Mouse (Mus musculus): ENCODE results near the gene Eif2d. TPM values are rescaled to one million over a fixed set of nuclear protein-coding genes. Genes with fewer than 3 reads are reported as not detected.
A peak's percentile ranks its signal among the peaks of the same experiment; 100 is the strongest.
"Not testable (repeated sequence)": the region's sequence is repeated elsewhere in the genome, so short reads cannot be mapped to it uniquely, and the experiment has no call there.

The Eif2d gene
- total RNA-seq, 4 experiments from 2014 or later = 40.0 to 50.0 (median 46.8) TPM

GRCm38 (mm10) chr1:131139102-131140095, 13.6 kb upstream of the Eif2d start:
- DNase-seq (ENCODE audit: low spot score in 2 of 2) = no peak

DNA sequence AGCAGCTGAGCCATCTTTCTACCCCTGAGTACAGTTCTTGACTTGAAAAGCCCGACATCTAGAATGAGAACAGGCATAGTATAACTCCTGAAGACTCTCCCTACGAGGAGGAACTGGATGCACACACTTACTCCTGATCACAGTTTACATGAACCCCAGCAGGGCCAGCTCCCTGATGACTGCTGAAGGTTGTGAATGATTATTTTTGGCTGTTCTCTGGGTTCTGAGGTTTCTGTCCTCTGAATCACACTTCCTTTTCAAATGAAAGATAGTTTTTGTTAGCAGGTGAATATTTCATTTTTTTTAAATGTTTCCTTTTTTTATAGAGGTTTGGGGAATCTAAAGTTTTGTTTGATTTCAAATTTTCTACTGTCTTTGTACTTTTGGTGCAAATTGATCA, 11.5 kb upstream of the Eif2d start:
- no peak for DNase-seq (ENCODE audit: low spot score in 2 of 2)

GRCm38 (mm10) chr1:131142472-131142871, 10.5 kb upstream of the Eif2d start:
- no peak for DNase-seq (ENCODE audit: low spot score in 2 of 2)

GRCm38 (mm10) chr1:131145222-131145621, 7.8 kb upstream of the Eif2d start:
- DNase-seq (ENCODE audit: low spot score in 2 of 2) = not testable (repeated sequence)

GRCm38 (mm10) chr1:131146181-131146614, 6.8 kb upstream of the Eif2d start:
- no peak for DNase-seq (ENCODE audit: low spot score in 2 of 2)

GRCm38 (mm10) chr1:131149496-131149895, 3.5 kb upstream of the Eif2d start:
- no peak for DNase-seq (ENCODE audit: low spot score in 2 of 2)

- no peak for DNase-seq (ENCODE audit: low spot score in 2 of 2)
Observed at GRCm38 (mm10) chr1:131155456-131155855, 2.5 kb downstream of the Eif2d start.

- not testable (repeated sequence) for DNase-seq (ENCODE audit: low spot score in 2 of 2)
Observed at GRCm38 (mm10) chr1:131159573-131160327, 6.8 kb downstream of the Eif2d start.

GRCm38 (mm10) chr1:131161091-131161490, 8.1 kb downstream of the Eif2d start:
- DNase-seq (ENCODE audit: low spot score in 2 of 2) = no peak

- DNase-seq (ENCODE audit: low spot score in 2 of 2) = no peak
Observed at GRCm38 (mm10) chr1:131164427-131164826, 11.4 kb downstream of the Eif2d start.

GRCm38 (mm10) chr1:131167612-131168011, 14.6 kb downstream of the Eif2d start:
- DNase-seq (ENCODE audit: low spot score in 2 of 2) = no peak

GRCm38 (mm10) chr1:131173001-131173400, 20.0 kb downstream of the Eif2d start:
- no peak for DNase-seq (ENCODE audit: low spot score in 2 of 2)

GRCm38 (mm10) chr1:131173809-131174208, 20.8 kb downstream of the Eif2d start:
- no peak for DNase-seq (ENCODE audit: low spot score in 2 of 2)

DNA sequence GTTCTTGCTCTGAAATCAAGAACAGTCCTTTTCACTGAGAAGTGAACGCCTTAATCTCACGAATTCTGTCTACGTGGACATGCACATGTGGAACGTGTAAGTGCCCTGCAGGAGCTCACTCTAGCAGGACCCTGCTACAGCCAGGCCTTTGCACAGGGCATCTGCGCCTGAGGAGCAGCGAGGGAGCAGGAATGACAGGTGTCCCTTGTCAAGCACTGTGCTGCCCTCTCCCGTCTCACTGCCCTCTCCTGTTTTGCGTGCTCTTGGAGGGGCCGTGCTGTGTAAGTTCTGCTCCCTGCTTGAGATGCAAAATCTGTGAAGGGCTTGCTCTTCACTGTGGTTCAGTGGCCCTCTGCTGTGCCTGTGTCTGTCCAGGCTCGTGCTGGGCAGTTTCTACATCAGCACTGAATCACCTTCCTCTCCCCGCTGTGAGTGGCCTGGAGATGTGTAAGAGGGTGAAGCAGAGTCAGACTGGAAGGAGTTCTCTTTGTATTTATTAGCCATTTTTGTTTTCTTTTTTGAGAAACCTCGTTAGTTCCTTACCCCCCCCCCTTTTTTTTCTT, 21.4 kb downstream of the Eif2d start:
- no peak for DNase-seq (ENCODE audit: low spot score in 2 of 2)

GRCm38 (mm10) chr1:131175189-131175588, 22.2 kb downstream of the Eif2d start:
- no peak for DNase-seq (ENCODE audit: low spot score in 2 of 2)

GRCm38 (mm10) chr1:131175819-131176218, 22.8 kb downstream of the Eif2d start:
- no peak for DNase-seq (ENCODE audit: low spot score in 2 of 2)

- no peak for DNase-seq (ENCODE audit: low spot score in 2 of 2)
Observed at GRCm38 (mm10) chr1:131177249-131177648, 24.3 kb downstream of the Eif2d start.

DNA sequence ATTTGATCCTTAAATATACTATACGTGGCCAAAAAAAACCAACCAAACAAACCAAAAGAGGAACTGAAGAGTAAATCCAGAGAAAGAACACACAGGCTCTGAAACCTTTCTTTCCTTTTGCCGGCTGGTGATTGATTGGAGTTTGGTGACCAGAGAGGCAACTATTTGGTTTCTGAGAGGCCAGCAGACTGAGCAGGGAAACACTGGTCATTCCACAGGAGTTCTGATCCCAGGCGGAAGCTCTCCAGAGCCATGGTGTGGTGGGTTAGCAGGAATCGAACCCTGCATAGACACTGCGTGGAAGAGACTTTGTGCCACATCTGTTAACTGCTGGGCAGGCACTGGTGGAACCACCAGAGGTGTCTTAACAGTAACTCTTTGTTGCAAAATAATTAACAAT, 25.1 kb downstream of the Eif2d start:
- no peak for DNase-seq (ENCODE audit: low spot score in 2 of 2)

DNA sequence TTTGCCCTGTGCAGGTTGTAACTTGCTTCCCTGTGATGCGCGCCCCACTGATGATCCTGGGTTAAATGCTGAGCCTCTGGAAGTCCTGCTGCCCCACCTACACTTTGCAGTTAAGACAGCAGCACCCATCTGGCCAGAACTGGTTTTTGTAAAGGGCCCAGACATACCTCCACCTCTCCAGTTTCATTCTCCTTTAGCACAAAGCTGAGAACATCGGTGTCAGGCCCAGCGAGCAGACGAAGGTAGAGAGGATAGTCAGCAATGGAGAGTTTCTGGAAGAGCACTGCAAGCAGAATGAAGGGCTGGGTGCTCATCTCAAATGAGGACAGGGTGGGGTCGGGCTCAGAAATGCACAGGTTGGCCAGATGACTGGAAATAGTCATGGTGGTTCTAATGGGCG, 27.4 kb downstream of the Eif2d start:
- DNase-seq (ENCODE audit: low spot score in 2 of 2) = no peak

- peak; percentile 61 to 79 for DNase-seq (ENCODE audit: low spot score in 2 of 2)
Observed at GRCm38 (mm10) chr1:131181642-131182527, 28.9 kb downstream of the Eif2d start.

GRCm38 (mm10) chr1:131183201-131183600, 30.2 kb downstream of the Eif2d start:
- no peak for DNase-seq (ENCODE audit: low spot score in 2 of 2)

Measured in layer of hippocampus, adult 8-10 months (tissue).